Mouse (Mus musculus) induced T-regulatory cell, adult 2 months (primary cell): ENCODE measurements at regions not wholly inside any gene's neighbourhood (a gene's known extent, or its start where the extent isn't known, plus 50 kb on each side); places are given as distances from the start of the nearest gene placed in this dataset.

Experiments used
- DNase-seq: peaks from one replicate; pipeline ENCODE4 v3.0.0-alpha.2; 2012; ENCODE audit warnings: low read depth

- DNase-seq = no peak
Measured at GRCm38 (mm10) chr15:97188545-97188944, 58.4 kb upstream of the Pced1b start.

- peak; percentile 42 for DNase-seq
Measured at GRCm38 (mm10) chr15:97187831-97188230, 59.1 kb upstream of the Pced1b start.

GRCm38 (mm10) chr15:97186034-97186433, 60.9 kb upstream of the Pced1b start:
- no peak for DNase-seq

- no peak for DNase-seq
Measured at GRCm38 (mm10) chr15:97182617-97183038, 64.3 kb upstream of the Pced1b start.

GRCm38 (mm10) chr15:97180970-97181669, 65.8 kb upstream of the Pced1b start:
- no peak for DNase-seq

- no peak for DNase-seq
Measured at GRCm38 (mm10) chr15:97178286-97178685, 68.6 kb upstream of the Pced1b start.

GRCm38 (mm10) chr15:97177806-97178205, 69.1 kb upstream of the Pced1b start:
- no peak for DNase-seq

- DNase-seq = no peak
Measured at GRCm38 (mm10) chr15:97174989-97175388, 71.9 kb upstream of the Pced1b start.

- DNase-seq = no peak
Measured at GRCm38 (mm10) chr15:97173233-97173632, 73.7 kb upstream of the Pced1b start.

- DNase-seq = no peak
Measured at GRCm38 (mm10) chr15:97170074-97170473, 76.8 kb upstream of the Pced1b start.

GRCm38 (mm10) chr15:97169381-97169780, 77.5 kb upstream of the Pced1b start:
- DNase-seq = no peak

GRCm38 (mm10) chr15:97167116-97167515, 79.8 kb upstream of the Pced1b start:
- DNase-seq = no peak

GRCm38 (mm10) chr15:97164616-97165015, 82.3 kb upstream of the Pced1b start:
- DNase-seq = no peak

- no peak for DNase-seq
Measured at GRCm38 (mm10) chr15:97163971-97164370, 82.9 kb upstream of the Pced1b start.

GRCm38 (mm10) chr15:97163090-97163489, 83.8 kb upstream of the Pced1b start:
- DNase-seq = no peak

GRCm38 (mm10) chr15:97162305-97162704, 84.6 kb upstream of the Pced1b start:
- DNase-seq = no peak

- no peak for DNase-seq
Measured at GRCm38 (mm10) chr15:97161530-97161929, 85.4 kb upstream of the Pced1b start.

- DNase-seq = no peak
Measured at GRCm38 (mm10) chr15:97152354-97152753, 94.6 kb upstream of the Pced1b start.

- DNase-seq = no peak
Measured at GRCm38 (mm10) chr15:97151793-97152192, 95.1 kb upstream of the Pced1b start.

GRCm38 (mm10) chr15:97150983-97151735, 95.4 kb upstream of the Slc38a4 start:
- DNase-seq = no peak

- no peak for DNase-seq
Measured at GRCm38 (mm10) chr15:97141958-97142357, 86.2 kb upstream of the Slc38a4 start.

GRCm38 (mm10) chr15:97138265-97138664, 82.5 kb upstream of the Slc38a4 start:
- DNase-seq = no peak

- peak; percentile 60 for DNase-seq
Measured at GRCm38 (mm10) chr15:97135291-97135690, 79.5 kb upstream of the Slc38a4 start.

GRCm38 (mm10) chr15:97127771-97128170, 72.0 kb upstream of the Slc38a4 start:
- no peak for DNase-seq
